Comparison of ENCODE assay signal across 34 mouse cellular contexts in the genomic region with DNA sequence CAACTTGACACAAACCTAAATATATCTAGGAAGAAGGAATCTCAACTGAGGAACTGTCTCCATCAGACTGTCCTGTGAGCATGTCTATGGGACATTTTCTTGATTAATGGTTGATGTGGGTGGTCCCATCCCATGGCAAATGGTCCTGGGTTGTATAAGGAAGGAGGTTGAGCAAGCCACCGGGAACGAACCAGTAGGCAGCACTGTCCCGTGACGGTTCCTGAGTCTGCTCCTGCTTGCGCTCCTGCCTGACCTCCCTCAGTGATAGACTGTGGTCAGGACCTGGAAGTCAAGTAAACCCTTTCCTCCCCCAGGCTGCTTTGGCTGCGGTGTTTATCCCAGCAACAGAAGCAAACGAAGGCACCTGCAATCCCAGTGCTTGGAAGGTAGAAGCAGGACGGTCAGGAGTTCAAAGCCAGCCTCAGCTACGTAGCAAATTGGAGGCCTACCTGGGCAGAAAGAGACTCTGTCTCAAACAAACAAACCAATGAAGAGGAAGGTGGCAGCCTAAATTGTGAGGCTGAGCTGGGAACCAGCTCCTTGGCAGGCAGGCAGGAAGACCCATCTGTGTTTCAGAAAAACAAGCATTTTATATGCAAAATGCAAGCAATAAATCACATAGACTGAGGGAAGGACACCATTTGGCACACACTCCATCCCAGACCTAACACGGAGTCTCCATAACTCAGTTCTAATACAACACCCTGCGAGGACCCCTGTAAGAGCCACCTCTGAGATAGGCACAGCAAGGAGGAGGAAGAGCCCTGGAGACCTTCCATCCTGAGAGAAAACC. TPM values are rescaled to one million over a fixed set of nuclear protein-coding genes. Genes with fewer than 3 reads are reported as not detected.
A peak's percentile ranks its signal among the peaks of the same experiment; 100 is the strongest.
DNase-seq lines count a peak whose midpoint lies in the region; ATAC-seq and TF ChIP-seq lines count a peak whose summit lies in the region.
"Had no signal": no experiment of that assay in that cellular context is flagged by ENCODE, and none has a peak within 500 bp of the region (broad histone marks: within the 10 kb centered on the region; RNA-seq: fewer than 3 reads in every experiment).

No protein-coding gene starts in this region.

- no peak; the same call in 1 of the 2 replicates for ATAC-seq in forebrain, embryonic 14.5 days
- no peak for ATAC-seq in forebrain, embryonic 11.5 days (replicated peaks; ENCODE audit: low FRiP score)
- no peak for ATAC-seq in hindbrain, postnatal 0 days
- ATAC-seq in lung, embryonic 14.5 days (ENCODE audit: insufficient read depth), result peak; percentile 38; the same call in 1 of the 2 replicates
- ATAC-seq: activated CD4-positive, CD25-positive, alpha-beta regulatory T cell, adult 4 months; intestine, postnatal 0 days had no signal

- TF ChIP-seq CTCF in hindbrain, postnatal 0 days (IDR thresholded peaks at IDR 0.05; ENCODE audit: low read depth), result no peak
- no peak for TF ChIP-seq CTCF in lung, embryonic 14.5 days (IDR thresholded peaks at IDR 0.05; ENCODE audit: low read depth)

- no peaks in the 10 kb centered on the region for H3K27me3 ChIP-seq in forebrain, embryonic 14.5 days (replicated peaks; ENCODE audit: control insufficient read depth, insufficient read depth, low read length)
- no peaks in the 10 kb centered on the region for H3K27me3 ChIP-seq in forebrain, embryonic 11.5 days (ENCODE audit: control insufficient read depth, insufficient read depth, low read length)
- no peaks in the 10 kb centered on the region for H3K27me3 ChIP-seq in hindbrain, embryonic 10.5 days (ENCODE audit: insufficient read depth, poor library complexity, severe bottlenecking)
- no peaks in the 10 kb centered on the region for H3K27me3 ChIP-seq in hindbrain, postnatal 0 days (ENCODE audit: insufficient read depth, low read length)
- H3K27me3 ChIP-seq in lung, embryonic 14.5 days (ENCODE audit: insufficient read depth, low read length), result no peaks in the 10 kb centered on the region
- H3K27me3 ChIP-seq in limb, embryonic 10.5 days (ENCODE audit: low read depth, poor library complexity, severe bottlenecking), result no peaks in the 10 kb centered on the region
- H3K27me3 ChIP-seq: CH12.LX; liver, embryonic 15.5 days; lung, embryonic 15.5 days; midbrain, embryonic 12.5 days; neural tube, embryonic 13.5 days had no signal

- peaks cover 5% of the 10 kb centered on the region; the same call in 1 of the 2 replicates for H3K4me1 ChIP-seq in forebrain, embryonic 14.5 days (ENCODE audit: control insufficient read depth, insufficient read depth, low read length)
- H3K4me1 ChIP-seq in forebrain, embryonic 11.5 days (replicated peaks; ENCODE audit: control insufficient read depth, insufficient read depth, low read length), result no peaks in the 10 kb centered on the region
- H3K4me1 ChIP-seq in hindbrain, embryonic 10.5 days (replicated peaks), result peaks cover 16% of the 10 kb centered on the region
- no peaks in the 10 kb centered on the region for H3K4me1 ChIP-seq in hindbrain, postnatal 0 days (ENCODE audit: insufficient read depth, low read length)
- peaks cover 23% of the 10 kb centered on the region for H3K4me1 ChIP-seq in lung, embryonic 14.5 days (ENCODE audit: insufficient read depth)
- H3K4me1 ChIP-seq in limb, embryonic 10.5 days, result peaks cover 35% of the 10 kb centered on the region
- H3K4me1 ChIP-seq: liver, embryonic 15.5 days had no signal

- no peaks in the 10 kb centered on the region for H3K9me3 ChIP-seq in forebrain, embryonic 14.5 days (replicated peaks; ENCODE audit: control insufficient read depth, low read length)
- no peaks in the 10 kb centered on the region for H3K9me3 ChIP-seq in forebrain, embryonic 11.5 days (ENCODE audit: control insufficient read depth, low read length)
- H3K9me3 ChIP-seq in hindbrain, embryonic 10.5 days, result no peaks in the 10 kb centered on the region
- no peaks in the 10 kb centered on the region for H3K9me3 ChIP-seq in hindbrain, postnatal 0 days (ENCODE audit: low read length)
- no peaks in the 10 kb centered on the region for H3K9me3 ChIP-seq in lung, embryonic 14.5 days (ENCODE audit: low read depth, low read length)
- no peaks in the 10 kb centered on the region for H3K9me3 ChIP-seq in limb, embryonic 10.5 days (replicated peaks)
- H3K9me3 ChIP-seq: liver, embryonic 15.5 days; lung, embryonic 15.5 days; midbrain, embryonic 12.5 days; neural tube, embryonic 13.5 days had no signal

- no peak overlapping the region for H3K4me3 ChIP-seq in forebrain, embryonic 14.5 days (ENCODE audit: low read depth, low read length)
- H3K4me3 ChIP-seq in forebrain, embryonic 11.5 days (ENCODE audit: low read depth, low read length), result no peak overlapping the region
- no peak overlapping the region for H3K4me3 ChIP-seq in hindbrain, embryonic 10.5 days
- H3K4me3 ChIP-seq in hindbrain, postnatal 0 days (ENCODE audit: low read length), result no peak overlapping the region
- no peak overlapping the region for H3K4me3 ChIP-seq in lung, embryonic 14.5 days (ENCODE audit: low read depth, low read length)
- H3K4me3 ChIP-seq in limb, embryonic 10.5 days, result no peak overlapping the region
- H3K4me3 ChIP-seq: liver, embryonic 15.5 days; lung, embryonic 15.5 days; midbrain, embryonic 12.5 days; neural tube, embryonic 13.5 days had no signal

- H3K27ac ChIP-seq in forebrain, embryonic 14.5 days (ENCODE audit: low read depth, low read length), result peak overlapping the region; percentile 3; the same call in 1 of the 2 replicates
- no peak overlapping the region for H3K27ac ChIP-seq in forebrain, embryonic 11.5 days (ENCODE audit: low read depth, low read length)
- 0 out of 2 replicates have a peak overlapping the region, but pooled peaks have one; percentile 1 for H3K27ac ChIP-seq in hindbrain, embryonic 10.5 days
- no peak overlapping the region for H3K27ac ChIP-seq in hindbrain, postnatal 0 days
- no peak overlapping the region for H3K27ac ChIP-seq in lung, embryonic 14.5 days (ENCODE audit: low read depth)
- H3K27ac ChIP-seq in limb, embryonic 10.5 days, result peak overlapping the region; percentile 21; the same call in 1 of the 2 replicates
- H3K27ac ChIP-seq: liver, embryonic 15.5 days; midbrain, embryonic 12.5 days; neural tube, embryonic 13.5 days had no signal

- 86% methylated on average over 11 of the region's 11 CpGs for WGBS in forebrain, embryonic 14.5 days
- 91% methylated on average over 11 of the region's 11 CpGs for WGBS in forebrain, embryonic 11.5 days
- 89% methylated on average over 11 of the region's 11 CpGs for WGBS in hindbrain, embryonic 10.5 days
- 84% methylated on average over 11 of the region's 11 CpGs for WGBS in hindbrain, postnatal 0 days
- WGBS in lung, embryonic 14.5 days, result 58% methylated on average over 11 of the region's 11 CpGs
- WGBS in limb, embryonic 10.5 days, result 82% methylated on average over 11 of the region's 11 CpGs

- H3K36me3 ChIP-seq in forebrain, embryonic 14.5 days (ENCODE audit: control insufficient read depth, insufficient read depth, low read length), result no peaks in the 10 kb centered on the region
- H3K36me3 ChIP-seq in forebrain, embryonic 11.5 days (ENCODE audit: control insufficient read depth, insufficient read depth, low read length), result no peaks in the 10 kb centered on the region
- H3K36me3 ChIP-seq in hindbrain, embryonic 10.5 days, result no peaks in the 10 kb centered on the region
- no peaks in the 10 kb centered on the region for H3K36me3 ChIP-seq in hindbrain, postnatal 0 days (ENCODE audit: insufficient read depth, low read length)
- no peaks in the 10 kb centered on the region for H3K36me3 ChIP-seq in lung, embryonic 14.5 days (ENCODE audit: insufficient read depth)
- no peaks in the 10 kb centered on the region for H3K36me3 ChIP-seq in limb, embryonic 10.5 days
- H3K36me3 ChIP-seq: liver, embryonic 15.5 days; lung, embryonic 15.5 days; midbrain, embryonic 12.5 days; neural tube, embryonic 13.5 days had no signal

- DNase-seq in forebrain, embryonic 14.5 days (ENCODE audit: low spot score), result peak; percentile 47
- no peak for DNase-seq in forebrain, embryonic 11.5 days (ENCODE audit: low spot score)
- no peak for DNase-seq in hindbrain, embryonic 10.5 days (ENCODE audit: low spot score)
- DNase-seq in hindbrain, postnatal 0 days (ENCODE audit: low spot score), result no peak
- peak; percentile 41 for DNase-seq in lung, embryonic 14.5 days
- no peak for DNase-seq in lung, postnatal 14 days
- DNase-seq in limb, embryonic 10.5 days (ENCODE audit: low spot score), result no peak
- DNase-seq in c-Kit-positive CD71-positive TER-119-positive erythroid progenitor cells, embryonic 14.5 days (ENCODE audit: low spot score), result no peak
- DNase-seq: adrenal gland, adult 2 months; adrenal gland, postnatal 36 days; cerebellum, adult 8-10 months; cerebellum, postnatal 36 days; gastrocnemius, postnatal 25 days; heart, postnatal 14 days; kidney, postnatal 14 days; layer of hippocampus, adult 9-11 months; lung, postnatal 36 days had no signal

- no peak overlapping the region for H3K4me2 ChIP-seq in forebrain, embryonic 14.5 days (ENCODE audit: low read length)
- no peak overlapping the region for H3K4me2 ChIP-seq in forebrain, embryonic 11.5 days (ENCODE audit: low read depth, low read length, severe bottlenecking)
- no peak overlapping the region for H3K4me2 ChIP-seq in hindbrain, postnatal 0 days (ENCODE audit: low read depth, low read length)
- no peak overlapping the region for H3K4me2 ChIP-seq in lung, embryonic 14.5 days
- H3K4me2 ChIP-seq: liver, embryonic 15.5 days; lung, embryonic 15.5 days; midbrain, embryonic 12.5 days; neural tube, embryonic 13.5 days had no signal

- H3K9ac ChIP-seq in forebrain, embryonic 14.5 days (ENCODE audit: low read length), result no peak overlapping the region
- no peak overlapping the region for H3K9ac ChIP-seq in forebrain, embryonic 11.5 days (ENCODE audit: low read length)
- H3K9ac ChIP-seq in hindbrain, postnatal 0 days (replicated peaks; ENCODE audit: low read length), result no peak overlapping the region
- no peak overlapping the region for H3K9ac ChIP-seq in lung, embryonic 14.5 days
- H3K9ac ChIP-seq: liver, embryonic 15.5 days; lung, embryonic 15.5 days; midbrain, embryonic 12.5 days; neural tube, embryonic 13.5 days had no signal

RNA-seq across cellular contexts. Expression of a gene that starts 23.4 kb away (rescaled TPM):
- polyA plus RNA-seq in forebrain, embryonic 14.5 days (2014; fragmentation: Nextera tagmentation; extraction: Ambion mirVana), result 0.93 and 0.95 TPM in 2 replicates
- polyA plus RNA-seq in forebrain, embryonic 11.5 days (2014; fragmentation: Nextera tagmentation; extraction: Ambion mirVana), result 0.31 and 0.33 TPM in 2 replicates
- 0.06 and 0.31 TPM in 2 replicates for polyA plus RNA-seq in hindbrain, embryonic 10.5 days (2016; fragmentation: Nextera tagmentation; extraction: Ambion mirVana)
- total RNA-seq in hindbrain, postnatal 0 days (2014; rRNA removed), result 1.2 and 1.5 TPM in 2 replicates
- 1.8 and 2.3 TPM in 2 replicates for polyA plus RNA-seq in hindbrain, postnatal 0 days (2015; fragmentation: Nextera tagmentation; extraction: Ambion mirVana)
- 0.29 and 1.0 TPM in 2 replicates for polyA plus RNA-seq in lung, embryonic 14.5 days (2014; fragmentation: Nextera tagmentation; extraction: Ambion mirVana)
- polyA plus RNA-seq in limb, embryonic 10.5 days (2016; fragmentation: Nextera tagmentation; extraction: Ambion mirVana), result 0.04 TPM in 1 of 2 replicates, not detected in the other
- total RNA-seq: ES-E14; gastrocnemius, adult 18-20 months; liver, adult 2 months; megakaryocyte, adult 5-6 weeks had no signal
- polyA plus RNA-seq: C2C12; hindbrain, embryonic 11.5 days; liver, adult 2 months; liver, embryonic 15.5 days had no signal

RNA-seq across cellular contexts. Expression of a gene that starts 24.9 kb away (rescaled TPM):
- polyA plus RNA-seq in forebrain, embryonic 14.5 days (2014; fragmentation: Nextera tagmentation; extraction: Ambion mirVana), result not detected in 2 replicates
- polyA plus RNA-seq in forebrain, embryonic 11.5 days (2014; fragmentation: Nextera tagmentation; extraction: Ambion mirVana), result not detected in 2 replicates
- polyA plus RNA-seq in hindbrain, embryonic 10.5 days (2016; fragmentation: Nextera tagmentation; extraction: Ambion mirVana), result not detected in 2 replicates
- 0.11 TPM in 1 of 2 replicates, not detected in the other for total RNA-seq in hindbrain, postnatal 0 days (2014; rRNA removed)
- polyA plus RNA-seq in hindbrain, postnatal 0 days (2015; fragmentation: Nextera tagmentation; extraction: Ambion mirVana), result not detected in 2 replicates
- polyA plus RNA-seq in lung, embryonic 14.5 days (2014; fragmentation: Nextera tagmentation; extraction: Ambion mirVana), result not detected in 2 replicates
- not detected in 2 replicates for polyA plus RNA-seq in limb, embryonic 10.5 days (2016; fragmentation: Nextera tagmentation; extraction: Ambion mirVana)
- total RNA-seq: adrenal gland, adult 2 months; adrenal gland, postnatal 36 days; CH12.LX; gastrocnemius, adult 18-20 months; gastrocnemius, postnatal 25 days; left cerebral cortex, postnatal 10 days; liver, adult 2 months; megakaryocyte, adult 5-6 weeks had no signal
- polyA plus RNA-seq: activated CD4-positive, CD25-positive, alpha-beta regulatory T cell, adult 4 months; adrenal gland, adult 2 months; embryonic facial prominence, embryonic 14.5 days; frontal cortex, adult 2 months; hindbrain, embryonic 11.5 days; intestine, postnatal 0 days; limb, embryonic 11.5 days; liver, adult 2 months; lung, embryonic 15.5 days; midbrain, embryonic 12.5 days; neural tube, embryonic 13.5 days had no signal

Comparison
In these comparisons a context has a peak if more than half of its experiments do, and no peak if none do; other contexts are left out.
1. DNase-seq: peak in forebrain, embryonic 14.5 days (single experiment) and lung, embryonic 14.5 days (single experiment); none in forebrain, embryonic 11.5 days (single experiment), hindbrain, embryonic 10.5 days (single experiment), hindbrain, postnatal 0 days (single experiment), lung, postnatal 14 days (single experiment), limb, embryonic 10.5 days (single experiment) and c-Kit-positive CD71-positive TER-119-positive erythroid progenitor cells, embryonic 14.5 days (single experiment).
2. H3K27ac ChIP-seq: peak in forebrain, embryonic 14.5 days (single experiment), hindbrain, embryonic 10.5 days (single experiment) and limb, embryonic 10.5 days (single experiment); none in forebrain, embryonic 11.5 days (single experiment), hindbrain, postnatal 0 days (single experiment) and lung, embryonic 14.5 days (single experiment).